Mouse (Mus musculus) liver, embryonic 14.5 days (tissue): ENCODE measurements at regions not wholly inside any gene's neighbourhood (a gene's known extent, or its start where the extent isn't known, plus 50 kb on each side); places are given as distances from the start of the nearest gene placed in this dataset.

Experiments
- ATAC-seq: fragments of 200-750 bp; cut with Nextera tagmentation; 2 replicates; pipeline ENCODE4 v1.8.0; 2017; ENCODE audit warnings: moderate number of reproducible peaks, mild to moderate bottlenecking, moderate library complexity; ENCODE audit not compliant: insufficient read depth
- DNase-seq, 3 experiments: peaks; one replicate each; pipeline ENCODE4 v3.0.0-alpha.2; 2012 to 2013; ENCODE audit warnings: low read depth in 3 of 3, low spot score in 3 of 3
- H3K27ac ChIP-seq: fragments of 300-500 bp; sonication (generic); 2 replicates; pipeline ENCODE4 v1.5.1; 2014; ENCODE audit warnings: moderate library complexity, mild to moderate bottlenecking, control low read depth, inconsistent platforms
- H3K27me3 ChIP-seq: fragments of 300-500 bp; sonication (generic); 2 replicates; pipeline ENCODE4 v1.6.1; 2014; ENCODE audit warnings: mild to moderate bottlenecking, low read length, moderate library complexity; ENCODE audit not compliant: control insufficient read depth, insufficient read depth
- H3K36me3 ChIP-seq: fragments of 300-500 bp; sonication (generic); replicated peaks from 2 replicates; pipeline ENCODE4 v1.6.1; 2014; ENCODE audit warnings: low read depth; ENCODE audit not compliant: control insufficient read depth, insufficient read depth
- H3K4me1 ChIP-seq, 2 experiments: fragments of 200-500 bp in 1 of 2; fragments of 300-500 bp in 1 of 2; sonication (generic) in 1 of 2; replicated peaks; 2 replicates each; pipeline ENCODE4 v1.6.1; 2012 to 2014; ENCODE audit warnings: antibody characterized with exemption in 1 of 2, inconsistent platforms in 1 of 2, low read length in 1 of 2; ENCODE audit not compliant: control insufficient read depth in 2 of 2, insufficient read depth in 2 of 2
- H3K4me2 ChIP-seq: fragments of 300-500 bp; sonication (generic); 2 replicates; pipeline ENCODE4 v1.6.1; 2014; ENCODE audit warnings: low read depth, mild to moderate bottlenecking, control low read depth, moderate library complexity
- H3K4me3 ChIP-seq, 2 experiments: fragments of 200-500 bp in 1 of 2; fragments of 300-500 bp in 1 of 2; sonication (generic) in 1 of 2; 2 replicates each; pipeline ENCODE4 v1.5.1; 2012 to 2014; ENCODE audit warnings: low read depth in 2 of 2, low read length in 2 of 2, mild to moderate bottlenecking in 2 of 2, control low read depth in 1 of 2, inconsistent platforms in 1 of 2, moderate library complexity in 1 of 2; ENCODE audit not compliant: insufficient read depth in 1 of 2
- H3K9ac ChIP-seq: fragments of 300-500 bp; sonication (generic); replicated peaks from 2 replicates; pipeline ENCODE4 v1.6.1; 2014; ENCODE audit warnings: mild to moderate bottlenecking, control low read depth, moderate library complexity
- H3K9me3 ChIP-seq: fragments of 300-500 bp; sonication (generic); 2 replicates; pipeline ENCODE4 v1.6.1; 2016; ENCODE audit warnings: low read length, mixed read lengths; ENCODE audit not compliant: control insufficient read depth
- CTCF ChIP-seq: IDR thresholded peaks from 2 replicates; pipeline ENCODE4 v1.5.1; 2016; ENCODE audit warnings: antibody characterized with exemption, low read depth, control low read depth
- EP300 ChIP-seq: IDR thresholded peaks from 2 replicates; pipeline ENCODE4 v1.6.1; 2016; ENCODE audit warnings: antibody characterized with exemption, low read depth
- WGBS: fragments of 180-500 bp; shearing (Covaris S2); extraction: QIAGEN DNeasy Blood & Tissue Kit; methylation state at CpG from one replicate; pipeline ENCODE4 v1.1.7; 2014; ENCODE audit not compliant: insufficient replicate concordance; 5-methylcytosine and 5-hydroxymethylcytosine counted together

GRCm38 (mm10) chr11:24259668-24260067 lies 181.8 kb downstream of the Bcl11a start:
- no peak overlapping the region for H3K27ac ChIP-seq
- no peaks in the 10 kb centered on the region for H3K27me3 ChIP-seq
- DNase-seq = no peak
- H3K4me3 ChIP-seq = no peak overlapping the region
- no peak overlapping the region for H3K9ac ChIP-seq
- no peaks in the 10 kb centered on the region for H3K9me3 ChIP-seq
- no peak overlapping the region for H3K4me2 ChIP-seq
- no peaks in the 10 kb centered on the region for H3K4me1 ChIP-seq
- H3K36me3 ChIP-seq = no peaks in the 10 kb centered on the region
- whole genome bisulfite sequencing = 59% methylated on average over 2 of the region's 2 CpGs
- no peak for TF ChIP-seq CTCF
- no peak for TF ChIP-seq EP300
- no peak for ATAC-seq

GRCm38 (mm10) chr11:24269046-24269445 lies 191.2 kb downstream of the Bcl11a start:
- Histone ChIP-seq H3K27ac (no peak overlapping the region), H3K4me3 (no peak overlapping the region), H3K4me2 (no peak overlapping the region), H3K4me1 (no peaks in the 10 kb centered on the region), H3K27me3 (no peaks in the 10 kb centered on the region), H3K9ac (no peak overlapping the region), H3K36me3 (no peaks in the 10 kb centered on the region), H3K9me3 (no peaks in the 10 kb centered on the region)
- TF ChIP-seq EP300 = no peak
- no peak for TF ChIP-seq CTCF
- 37% methylated on average over 2 of the region's 2 CpGs for whole genome bisulfite sequencing
- ATAC-seq (no peak), DNase-seq (no peak)

- 53% methylated on average over 5 of the region's 5 CpGs for WGBS
- H3K27ac ChIP-seq = no peak overlapping the region
- H3K9ac ChIP-seq = no peak overlapping the region
- no peak for DNase-seq
- ATAC-seq = no peak
- H3K4me2 ChIP-seq = no peak overlapping the region
- no peak for TF ChIP-seq EP300
- TF ChIP-seq CTCF = no peak
- no peaks in the 10 kb centered on the region for H3K9me3 ChIP-seq
- H3K27me3 ChIP-seq = no peaks in the 10 kb centered on the region
- no peaks in the 10 kb centered on the region for H3K36me3 ChIP-seq
- H3K4me3 ChIP-seq = no peak overlapping the region
- no peaks in the 10 kb centered on the region; a peak in 1 of 4 replicates for H3K4me1 ChIP-seq
Observed at GRCm38 (mm10) chr11:24281628-24282027, 203.8 kb downstream of the Bcl11a start.

- Histone ChIP-seq H3K4me1 (no peaks in the 10 kb centered on the region; a peak in 1 of 4 replicates), H3K9ac (no peak overlapping the region), H3K4me3 (no peak overlapping the region), H3K4me2 (no peak overlapping the region), H3K27ac (no peak overlapping the region), H3K9me3 (no peaks in the 10 kb centered on the region), H3K36me3 (no peaks in the 10 kb centered on the region), H3K27me3 (no peaks in the 10 kb centered on the region)
- 48% methylated on average over 9 of the region's 9 CpGs for WGBS
- DNase-seq (no peak), ATAC-seq (no peak)
- no peak for TF ChIP-seq EP300
- no peak for TF ChIP-seq CTCF
Observed at GRCm38 (mm10) chr11:24282556-24282955, 204.7 kb downstream of the Bcl11a start.

GRCm38 (mm10) chr11:24286129-24287108 lies 208.6 kb downstream of the Bcl11a start:
- TF ChIP-seq CTCF = no peak
- WGBS = 42% methylated on average over 18 of the region's 18 CpGs
- Histone ChIP-seq H3K36me3 (no peaks in the 10 kb centered on the region), H3K4me3 (no peak overlapping the region), H3K9me3 (no peaks in the 10 kb centered on the region), H3K27me3 (no peaks in the 10 kb centered on the region), H3K4me1 (no peaks in the 10 kb centered on the region; a peak in 1 of 4 replicates), H3K4me2 (no peak overlapping the region), H3K27ac (no peak overlapping the region), H3K9ac (no peak overlapping the region)
- DNase-seq = peak in 1 of 3 experiments; percentile 10
- peak; percentile 67 for ATAC-seq
